Mouse (Mus musculus) kidney, postnatal 0 days (tissue): ENCODE data around the gene Trim14. TPM values are rescaled to one million over a fixed set of nuclear protein-coding genes. Genes with fewer than 3 reads are reported as not detected.
A peak's percentile ranks its signal among the peaks of the same experiment; 100 is the strongest.

Experiments used
- ATAC-seq: fragments of 200-750 bp; cut with Nextera tagmentation; replicated peaks from 2 replicates; pipeline ENCODE4 v1.8.0; 2017; ENCODE audit warnings: low read depth, moderate number of reproducible peaks, moderate TSS enrichment, moderate library complexity; ENCODE audit not compliant: low FRiP score
- DNase-seq: peaks from one replicate; pipeline ENCODE4 v3.0.0-alpha.2; 2016; ENCODE audit warnings: low spot score
- H3K27ac ChIP-seq: fragments of 300-500 bp; sonication (generic); 2 replicates; pipeline ENCODE4 v1.5.1; 2014; ENCODE audit warnings: mild to moderate bottlenecking
- H3K27me3 ChIP-seq: fragments of 300-500 bp; sonication (generic); 2 replicates; pipeline ENCODE4 v1.6.1; 2014; ENCODE audit warnings: low read length, mixed read lengths; ENCODE audit not compliant: insufficient read depth
- H3K36me3 ChIP-seq: fragments of 300-500 bp; sonication (generic); 2 replicates; pipeline ENCODE4 v1.6.1; 2014; ENCODE audit warnings: low read length, mixed read lengths; ENCODE audit not compliant: insufficient read depth
- H3K4me1 ChIP-seq: fragments of 300-500 bp; sonication (generic); replicated peaks from 2 replicates; pipeline ENCODE4 v1.6.1; 2014; ENCODE audit warnings: antibody characterized with exemption, low read length, mixed read lengths; ENCODE audit not compliant: insufficient read depth
- H3K4me2 ChIP-seq: fragments of 300-500 bp; sonication (generic); 2 replicates; pipeline ENCODE4 v1.6.1; 2014; ENCODE audit warnings: mild to moderate bottlenecking, low read length, moderate library complexity, mixed read lengths
- H3K4me3 ChIP-seq: fragments of 300-500 bp; sonication (generic); replicated peaks from 2 replicates; pipeline ENCODE4 v1.5.1; 2014; ENCODE audit warnings: low read depth, low read length
- H3K9ac ChIP-seq: fragments of 300-500 bp; sonication (generic); 2 replicates; pipeline ENCODE4 v1.6.1; 2014; ENCODE audit warnings: low read depth, low read length
- H3K9me3 ChIP-seq: fragments of 300-500 bp; sonication (generic); replicated peaks from 2 replicates; pipeline ENCODE4 v1.6.1; 2016; ENCODE audit warnings: low read length, inconsistent platforms, mixed read lengths
- CTCF ChIP-seq: IDR thresholded peaks from 2 replicates; pipeline ENCODE4 v1.5.1; 2016; ENCODE audit warnings: antibody characterized with exemption, low read depth, mild to moderate bottlenecking, moderate library complexity
- WGBS: fragments of 180-500 bp; shearing (Covaris S2); extraction: QIAGEN DNeasy Blood & Tissue Kit; methylation state at CpG from one replicate; pipeline ENCODE4 v1.1.7; 2014; 5-methylcytosine and 5-hydroxymethylcytosine counted together
- polyA plus RNA-seq: library from polyadenylated mRNA; unstranded; fragments of >200 nt; fragmentation: Nextera tagmentation; extraction: Ambion mirVana; gene quantifications from 2 replicates; pipeline ENCODE4 v1.2.1, GENCODE M21; 2015

Trim14 gene
- polyA plus RNA-seq, 1 experiment from 2014 or later, result 3.1 TPM

DNA sequence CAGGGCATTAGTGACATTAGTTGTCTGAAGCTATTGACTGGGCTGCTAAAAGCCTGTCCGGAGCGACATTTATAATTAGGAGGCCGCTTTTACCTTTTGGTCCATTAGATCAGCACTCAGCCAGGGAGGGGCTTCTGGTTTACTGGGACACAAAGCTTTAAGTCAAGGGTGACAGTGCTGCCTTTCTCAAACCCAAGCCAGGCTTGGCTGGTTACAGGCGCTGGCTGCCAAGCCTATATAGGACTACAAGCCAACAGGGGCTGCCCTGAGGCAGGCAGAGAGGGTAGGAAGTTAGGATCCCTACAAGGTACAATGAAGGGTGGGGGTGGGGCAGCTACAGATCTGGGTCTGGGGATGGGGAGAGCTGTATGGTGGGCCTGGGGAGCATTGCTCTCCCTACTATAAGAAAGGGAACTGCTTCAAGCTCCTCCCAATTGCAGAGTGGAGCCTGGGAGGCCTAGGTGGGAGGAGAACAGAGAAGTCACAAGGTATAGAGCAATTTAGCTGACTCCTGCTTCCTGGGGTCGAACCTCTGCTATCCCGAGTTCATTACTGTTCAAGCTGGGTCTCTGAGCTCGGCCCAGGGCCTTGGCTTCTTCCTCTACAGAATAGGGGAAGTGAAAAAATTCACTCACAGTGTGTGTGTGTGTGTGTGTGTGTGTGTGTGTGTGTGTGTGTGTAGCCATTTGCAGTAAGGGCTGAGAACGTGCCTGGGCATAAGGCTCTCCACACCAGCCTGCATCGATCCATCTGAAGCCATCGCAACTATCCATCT lies 18.5 kb upstream of the Trim14 start:
- H3K9me3 ChIP-seq, result no peaks in the 10 kb centered on the region
- H3K9ac ChIP-seq, result no peak overlapping the region
- H3K4me1 ChIP-seq, result no peaks in the 10 kb centered on the region
- no peak for TF ChIP-seq CTCF
- H3K36me3 ChIP-seq, result no peaks in the 10 kb centered on the region
- H3K4me3 ChIP-seq, result no peak overlapping the region
- H3K27me3 ChIP-seq, result no peaks in the 10 kb centered on the region
- 0 out of 2 replicates have a peak, but pooled peaks have one; percentile 25 for ATAC-seq
- H3K4me2 ChIP-seq, result no peak overlapping the region
- 68% methylated on average over 10 of the region's 10 CpGs for WGBS
- peak overlapping the region; percentile 66; the same call in 1 of the 2 replicates for H3K27ac ChIP-seq
- DNase-seq, result peak; percentile 7

DNA sequence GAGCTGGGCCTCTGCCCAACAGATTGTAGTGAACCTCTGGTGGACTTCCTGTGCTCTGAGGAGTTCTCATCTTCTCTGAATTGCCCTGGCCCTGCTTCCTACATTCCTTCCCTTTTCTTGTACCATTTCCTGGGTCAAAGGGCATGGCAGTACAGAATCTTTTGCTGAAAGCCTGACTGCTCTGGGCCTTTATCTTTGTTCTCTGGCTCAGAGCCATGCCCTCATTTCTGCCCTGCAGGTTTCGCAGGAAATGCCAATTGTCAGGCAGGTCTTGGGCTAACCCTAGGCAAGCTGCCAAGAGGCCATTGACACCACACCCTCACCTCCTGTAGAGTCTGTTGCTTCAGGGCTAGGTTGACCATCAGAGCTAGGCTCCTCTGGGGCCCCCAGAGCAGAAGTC lies 17.9 kb upstream of the Trim14 start:
- DNase-seq, result peak; percentile 40
- no peak for TF ChIP-seq CTCF
- WGBS, result 65% methylated on average over 1 of the region's 1 CpGs

DNA sequence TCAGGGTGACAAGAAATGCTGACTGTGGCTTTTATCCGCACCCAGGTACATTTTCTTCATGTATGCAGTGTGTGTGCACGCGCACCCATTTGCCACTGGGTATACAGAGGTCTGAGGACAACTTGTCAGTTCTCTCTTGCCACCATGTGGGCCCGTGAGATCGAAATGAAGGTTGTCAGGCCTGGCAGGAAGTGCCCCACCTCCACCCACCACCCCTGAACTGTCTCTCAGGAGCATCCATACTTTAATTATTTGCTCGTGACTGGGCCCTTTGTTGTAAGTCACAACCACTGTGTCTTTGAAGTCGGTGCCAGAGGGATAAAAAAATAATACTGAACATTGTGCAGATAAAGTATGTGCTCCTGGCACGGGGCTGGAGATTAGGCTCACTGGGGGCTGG lies 14.5 kb upstream of the Trim14 start:
- no peak for ATAC-seq
- Histone ChIP-seq H3K9ac (no peak overlapping the region), H3K27me3 (no peaks in the 10 kb centered on the region), H3K4me2 (no peak overlapping the region), H3K4me1 (no peaks in the 10 kb centered on the region), H3K36me3 (no peaks in the 10 kb centered on the region), H3K9me3 (no peaks in the 10 kb centered on the region), H3K4me3 (no peak overlapping the region), H3K27ac (no peak overlapping the region)
- TF ChIP-seq CTCF, result no peak
- 67% methylated on average over 8 of the region's 8 CpGs for WGBS
- DNase-seq, result no peak

More for the DNA sequence above, 17.9 kb upstream of the Trim14 start:
- no peak overlapping the region for H3K9ac ChIP-seq
- H3K27ac ChIP-seq, result peak overlapping the region; percentile 66; the same call in 1 of the 2 replicates
- H3K27me3 ChIP-seq, result no peaks in the 10 kb centered on the region
- H3K4me2 ChIP-seq, result no peak overlapping the region
- H3K36me3 ChIP-seq, result no peaks in the 10 kb centered on the region
- H3K9me3 ChIP-seq, result no peaks in the 10 kb centered on the region
- no peaks in the 10 kb centered on the region for H3K4me1 ChIP-seq
- H3K4me3 ChIP-seq, result no peak overlapping the region
- no peak for ATAC-seq

DNA sequence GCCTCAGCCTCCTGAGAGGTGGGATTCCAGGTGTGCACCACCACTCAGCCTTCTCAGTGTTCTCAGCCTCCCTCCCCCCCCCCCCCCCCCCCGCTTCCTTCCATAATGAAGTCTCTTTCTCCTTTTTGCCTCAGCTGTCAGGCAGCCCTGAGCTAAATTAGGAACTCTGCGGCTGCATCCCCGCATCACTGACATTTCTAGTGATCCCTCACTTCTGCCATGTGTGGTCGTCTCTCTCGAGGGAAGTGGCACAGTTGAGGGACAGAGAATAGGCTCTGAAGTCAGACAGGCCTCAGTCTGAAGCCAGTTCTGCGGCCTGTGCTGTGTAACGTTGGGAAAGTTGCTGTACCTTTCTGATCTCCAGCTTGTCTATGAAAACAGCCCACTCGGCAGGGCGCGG lies 14.0 kb upstream of the Trim14 start:
- Histone ChIP-seq H3K9ac (no peak overlapping the region), H3K9me3 (no peaks in the 10 kb centered on the region), H3K27ac (no peak overlapping the region), H3K36me3 (no peaks in the 10 kb centered on the region), H3K4me2 (no peak overlapping the region), H3K27me3 (no peaks in the 10 kb centered on the region), H3K4me1 (no peaks in the 10 kb centered on the region), H3K4me3 (no peak overlapping the region)
- no peak for DNase-seq
- WGBS, result 82% methylated on average over 9 of the region's 10 CpGs
- TF ChIP-seq CTCF, result no peak
- no peak for ATAC-seq

DNA sequence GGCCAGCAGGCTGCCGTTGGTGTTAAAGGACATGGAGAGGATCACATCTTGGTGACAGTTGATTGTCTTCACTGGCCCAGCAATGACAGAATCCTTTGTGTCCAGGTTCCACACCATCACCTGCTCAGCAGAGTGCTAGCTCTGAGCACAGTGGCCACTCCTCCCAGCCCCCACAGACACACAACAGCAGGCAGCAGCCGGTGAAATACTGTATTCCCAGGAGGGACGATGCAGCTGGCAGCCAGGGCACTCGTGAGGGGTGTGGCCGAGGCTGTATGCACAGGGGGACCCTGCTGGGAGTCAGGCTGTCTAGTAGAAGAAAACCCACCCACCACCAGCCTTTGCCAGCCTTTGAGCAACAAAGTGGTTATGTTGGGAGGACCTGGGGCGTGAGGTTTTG lies 10.8 kb upstream of the Trim14 start:
- Histone ChIP-seq H3K4me1 (no peaks in the 10 kb centered on the region), H3K9me3 (no peaks in the 10 kb centered on the region), H3K27me3 (no peaks in the 10 kb centered on the region), H3K4me3 (no peak overlapping the region), H3K9ac (no peak overlapping the region), H3K4me2 (no peak overlapping the region), H3K27ac (no peak overlapping the region), H3K36me3 (no peaks in the 10 kb centered on the region)
- DNase-seq (no peak), ATAC-seq (0 out of 2 replicates have a peak, but pooled peaks have one; percentile 30)
- 40% methylated on average over 6 of the region's 6 CpGs for WGBS
- no peak for TF ChIP-seq CTCF

DNA sequence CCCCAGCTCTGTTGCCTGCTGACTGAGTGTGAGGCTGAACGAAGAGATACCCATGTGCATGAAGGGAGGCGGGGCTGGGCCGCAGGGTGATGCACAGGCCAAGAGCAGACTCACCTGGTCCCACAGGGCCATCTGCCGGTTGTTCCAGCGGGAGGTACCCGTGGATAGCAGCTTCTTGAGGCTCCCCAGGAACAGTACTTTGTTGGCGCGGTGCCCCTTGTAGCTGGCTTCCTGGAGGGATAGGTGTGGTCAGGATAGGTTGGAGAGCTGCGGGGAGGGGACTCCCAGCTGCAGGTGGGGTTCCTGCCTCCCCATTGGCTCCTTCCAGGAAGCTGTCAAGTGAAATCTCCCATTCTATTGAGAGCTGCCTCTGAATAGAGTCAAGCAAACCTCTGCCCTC lies 9.6 kb upstream of the Trim14 start:
- Histone ChIP-seq H3K4me3 (no peak overlapping the region), H3K4me1 (no peaks in the 10 kb centered on the region), H3K27ac (no peak overlapping the region), H3K9ac (no peak overlapping the region), H3K4me2 (no peak overlapping the region), H3K36me3 (no peaks in the 10 kb centered on the region), H3K9me3 (no peaks in the 10 kb centered on the region), H3K27me3 (no peaks in the 10 kb centered on the region)
- DNase-seq, result no peak
- ATAC-seq, result no peak
- peak; percentile 39; the same call in 1 of the 2 replicates for TF ChIP-seq CTCF
- 15% methylated on average over 9 of the region's 9 CpGs for WGBS
